Mouse (Mus musculus) gastrocnemius, adult 2 months (tissue): Measurements from ENCODE around the gene Ipmk. TPM values are rescaled to one million over a fixed set of nuclear protein-coding genes. Genes with fewer than 3 reads are reported as not detected.

Experiments used
- DNase-seq: peaks from one replicate; pipeline ENCODE4 v3.0.0; 2022
- H3K27ac ChIP-seq: fragments of 200-600 bp; 2 replicates; pipeline ENCODE4 v1.8.1; 2022; ENCODE audit warnings: mild to moderate bottlenecking
- H3K4me3 ChIP-seq: fragments of 200-600 bp; 2 replicates; pipeline ENCODE4 v1.8.1; 2022; ENCODE audit warnings: mild to moderate bottlenecking, moderate library complexity
- CTCF ChIP-seq: fragments of 200-600 bp; IDR thresholded peaks from 2 replicates; pipeline ENCODE4 v1.8.1; 2022; ENCODE audit warnings: antibody characterized with exemption, mild to moderate bottlenecking, moderate library complexity
- intact Hi-C: fragments of 180-260 bp; cut with DNase I; formaldehyde crosslinking; loops from one replicate; pipeline ENCODE4 v1.15.1; 2025
- total RNA-seq, 2 experiments: library from RNA; stranded (reverse); gene quantifications; 2 replicates each; pipeline ENCODE4 v1.2.3; 2021

The Ipmk gene
- total RNA-seq, 2 experiments from 2014 or later, result 18.1 to 20.6 TPM

- DNase-seq, result no peak
- intact Hi-C loops, result loop anchor here (5.0 kb wide), 1 partner anchor 34 kb away; no protein-coding TSS in a partner anchor
- TF ChIP-seq CTCF, result no peak
- Histone ChIP-seq H3K27ac (no peak overlapping the region), H3K4me3 (no peak overlapping the region)
Observed at GRCm38 (mm10) chr10:71343130-71343529, 4.4 kb upstream of the Ipmk start.

- H3K27ac ChIP-seq, result peak overlapping the region; percentile 97
- peak overlapping the region; percentile 85 for H3K4me3 ChIP-seq
- intact Hi-C loops, result loop anchor here (5.0 kb wide), 1 partner anchor 34 kb away; no protein-coding TSS in a partner anchor
- TF ChIP-seq CTCF, result no peak
- DNase-seq, result no peak
Observed at GRCm38 (mm10) chr10:71343567-71344265, 3.8 kb upstream of the Ipmk start.

GRCm38 (mm10) chr10:71344579-71345143, 2.9 kb upstream of the Ipmk start, which contains the start of gene Cisd1:
Gene Cisd1 (minus strand): TSS chr10:71344954.
- H3K27ac ChIP-seq, result peak within 1 kb of the TSS; percentile 97
- intact Hi-C loops, result loop anchor here (5.0 kb wide), 2 partner anchors 33 to 107 kb away; partner anchors contain the start of gene Tfam
- H3K4me3 ChIP-seq, result peak within 1 kb of the TSS; percentile 85
- DNase-seq, result peak; percentile 98
- TF ChIP-seq CTCF, result no peak

- no peak overlapping the region for H3K27ac ChIP-seq
- intact Hi-C loops, result loop anchor here (5.0 kb wide), 1 partner anchor 109 kb away; the partner anchor contains the start of gene Tfam
- DNase-seq, result no peak
- no peak overlapping the region for H3K4me3 ChIP-seq
- TF ChIP-seq CTCF, result no peak
Observed at GRCm38 (mm10) chr10:71346106-71346505, 1.5 kb upstream of the Ipmk start.

GRCm38 (mm10) chr10:71346722-71347508, 648 bp upstream of the Ipmk start:
- peak; percentile 67 for DNase-seq
- peak overlapping the region; percentile 99 for H3K4me3 ChIP-seq
- intact Hi-C loops, result loop anchor here (5.0 kb wide), 1 partner anchor 110 kb away; the partner anchor contains the start of gene Tfam
- peak; percentile 21; the same call in 1 of the 2 replicates for TF ChIP-seq CTCF
- H3K27ac ChIP-seq, result peak overlapping the region; percentile 93

DNA sequence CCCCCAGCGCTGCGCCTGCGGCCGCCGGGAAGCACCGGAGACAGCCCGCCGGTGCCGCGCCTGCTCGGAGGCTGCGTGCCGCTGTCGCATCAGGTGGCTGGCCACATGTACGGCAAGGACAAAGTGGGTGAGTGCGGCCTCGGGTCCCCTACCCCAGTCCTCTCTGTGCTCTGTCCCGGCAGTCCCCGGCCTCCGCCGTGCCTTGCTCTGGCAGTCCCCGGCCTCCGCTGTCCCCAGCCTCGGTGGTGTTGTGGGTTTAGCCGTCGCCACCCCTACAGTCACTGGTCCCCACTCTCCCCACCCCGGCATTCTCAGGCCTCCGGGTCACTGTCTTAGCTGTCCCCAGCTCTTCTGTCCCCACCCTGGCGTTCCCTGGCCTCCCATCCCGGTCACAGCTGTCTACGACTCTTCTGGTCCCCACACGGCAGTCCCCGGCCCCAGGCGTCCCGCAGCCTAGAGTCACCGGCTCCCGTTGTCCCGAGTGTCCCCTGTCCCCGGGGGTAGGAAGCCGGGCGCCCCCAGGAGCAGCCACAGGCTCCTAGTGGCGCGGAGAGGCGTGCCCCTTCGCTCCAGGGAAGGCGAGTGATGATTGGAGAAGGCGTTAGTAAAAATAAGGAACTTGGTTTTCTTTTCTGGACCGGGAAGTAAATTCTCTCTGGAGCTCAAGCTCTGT, 537 bp downstream of the Ipmk start:
- H3K27ac ChIP-seq, result peak overlapping the region; percentile 93
- 0 out of 2 replicates have a peak, but pooled peaks have one; percentile 1 for TF ChIP-seq CTCF
- peak; percentile 63 for DNase-seq
- peak overlapping the region; percentile 99 for H3K4me3 ChIP-seq
- intact Hi-C loops, result loop anchor here (5.0 kb wide), 1 partner anchor 111 kb away; the partner anchor contains the start of gene Tfam

GRCm38 (mm10) chr10:71348637-71349280, 1.2 kb downstream of the Ipmk start:
- intact Hi-C loops, result loop anchor here (5.0 kb wide), 1 partner anchor 111 kb away; the partner anchor contains the start of gene Tfam
- TF ChIP-seq CTCF, result no peak
- Histone ChIP-seq H3K4me3 (peak overlapping the region; percentile 99), H3K27ac (peak overlapping the region; percentile 93)
- no peak for DNase-seq

GRCm38 (mm10) chr10:71349290-71349689, 1.7 kb downstream of the Ipmk start:
- intact Hi-C loops, result loop anchor here (5.0 kb wide), 1 partner anchor 112 kb away; the partner anchor contains the start of gene Tfam
- TF ChIP-seq CTCF, result no peak
- DNase-seq, result no peak
- Histone ChIP-seq H3K27ac (peak overlapping the region; percentile 93; the same call in 1 of the 2 replicates), H3K4me3 (peak overlapping the region; percentile 99)

- TF ChIP-seq CTCF, result no peak
- intact Hi-C loops, result no loop called here
- H3K4me3 ChIP-seq, result no peak overlapping the region
- H3K27ac ChIP-seq, result no peak overlapping the region
- DNase-seq, result no peak
Observed at GRCm38 (mm10) chr10:71351301-71351700, 3.7 kb downstream of the Ipmk start.

GRCm38 (mm10) chr10:71353850-71354249, 6.3 kb downstream of the Ipmk start:
- no peak for TF ChIP-seq CTCF
- Histone ChIP-seq H3K27ac (no peak overlapping the region), H3K4me3 (no peak overlapping the region)
- no peak for DNase-seq
- intact Hi-C loops, result no loop called here

GRCm38 (mm10) chr10:71354947-71355346, 7.4 kb downstream of the Ipmk start:
- H3K4me3 ChIP-seq, result no peak overlapping the region
- no peak for DNase-seq
- intact Hi-C loops, result no loop called here
- no peak overlapping the region for H3K27ac ChIP-seq
- TF ChIP-seq CTCF, result no peak
